Mouse (Mus musculus) ES-E14 (cell line): ENCODE measurements around the gene Ncoa5. TPM values are rescaled to one million over a fixed set of nuclear protein-coding genes. Genes with fewer than 3 reads are reported as not detected.

ENCODE experiments used
- DNase-seq: peaks from one replicate; pipeline ENCODE4 v3.0.0-alpha.2; 2013; ENCODE audit warnings: low read depth, low spot score
- H3K27ac ChIP-seq: 2 replicates; pipeline ENCODE4 v1.5.1; 2012; ENCODE audit warnings: low read depth, mild to moderate bottlenecking, low read length, moderate library complexity, mixed read lengths; ENCODE audit not compliant: poor library complexity, insufficient read depth, severe bottlenecking
- H3K36me3 ChIP-seq: 2 replicates; pipeline ENCODE4 v1.6.1; 2012; ENCODE audit warnings: mild to moderate bottlenecking, low read length, moderate library complexity, mixed read lengths; ENCODE audit not compliant: control insufficient read depth, poor library complexity, insufficient read depth, severe bottlenecking
- H3K4me1 ChIP-seq, 2 experiments: fragments of 150-350 bp in 1 of 2; sonication (generic) in 1 of 2; 2 replicates each; pipeline ENCODE4 v1.6.1; 2012; ENCODE audit warnings: low read length in 2 of 2, mild to moderate bottlenecking in 1 of 2, mixed read lengths in 1 of 2; ENCODE audit not compliant: control insufficient read depth in 2 of 2, insufficient read depth in 2 of 2, poor library complexity in 1 of 2
- H3K4me3 ChIP-seq, 2 experiments: fragments of 150-350 bp in 1 of 2; sonication (generic) in 1 of 2; 2 replicates each; pipeline ENCODE4 v1.5.1; 2012; ENCODE audit warnings: low read length in 2 of 2, low read depth in 1 of 2, mild to moderate bottlenecking in 1 of 2, mixed read lengths in 1 of 2; ENCODE audit not compliant: insufficient read depth in 1 of 2, poor library complexity in 1 of 2, severe bottlenecking in 1 of 2
- H3K9ac ChIP-seq: 2 replicates; pipeline ENCODE4 v1.6.1; 2012; ENCODE audit warnings: low read depth, mild to moderate bottlenecking, low read length, mixed read lengths; ENCODE audit not compliant: poor library complexity, insufficient read depth, severe bottlenecking
- H3K9me3 ChIP-seq: fragments of 150-350 bp; sonication (generic); 2 replicates; pipeline ENCODE4 v1.6.1; 2012; ENCODE audit warnings: low read depth, mild to moderate bottlenecking, low read length; ENCODE audit not compliant: control insufficient read depth, insufficient read depth
- CHD2 ChIP-seq: IDR thresholded peaks from 2 replicates; pipeline ENCODE4 v1.6.1; 2014; ENCODE audit warnings: mild to moderate bottlenecking, low read depth, low read length, inconsistent platforms
- HCFC1 ChIP-seq: IDR thresholded peaks from 2 replicates; pipeline ENCODE4 v1.6.1; 2012; ENCODE audit warnings: low read length, inconsistent platforms, borderline replicate concordance; ENCODE audit not compliant: insufficient read depth
- MAFK ChIP-seq: IDR thresholded peaks from 2 replicates; pipeline ENCODE4 v1.6.1; 2014; ENCODE audit warnings: mild to moderate bottlenecking, low read depth, low read length, inconsistent platforms; ENCODE audit not compliant: insufficient read depth
- ZC3H11A ChIP-seq: IDR thresholded peaks from 2 replicates; pipeline ENCODE4 v1.6.1; 2012; ENCODE audit warnings: low read depth, mild to moderate bottlenecking, inconsistent platforms, low read length, borderline replicate concordance
- ZNF384 ChIP-seq: IDR thresholded peaks from 2 replicates; pipeline ENCODE4 v1.6.1; 2012; ENCODE audit warnings: low read depth, low read length, inconsistent platforms
- in situ Hi-C, 2 experiments: fragments of 600-800 bp; cut with MboI; formaldehyde crosslinking; loops; one replicate each; pipeline ENCODE4 v1.15.1; 2025; ENCODE audit warnings: low sequenced_read_pairs in 2 of 2, inconsistent platforms in 1 of 2; ENCODE audit not compliant: unreplicated experiment in 2 of 2
- total RNA-seq: library from RNA; depleted of rRNA; stranded (reverse); fragments of 300-350 nt; gene quantifications from 2 replicates; pipeline ENCODE4 v1.2.3, GENCODE M21; 2012

Ncoa5 gene
- total RNA-seq, 1 experiment = 26.0 TPM

DNA sequence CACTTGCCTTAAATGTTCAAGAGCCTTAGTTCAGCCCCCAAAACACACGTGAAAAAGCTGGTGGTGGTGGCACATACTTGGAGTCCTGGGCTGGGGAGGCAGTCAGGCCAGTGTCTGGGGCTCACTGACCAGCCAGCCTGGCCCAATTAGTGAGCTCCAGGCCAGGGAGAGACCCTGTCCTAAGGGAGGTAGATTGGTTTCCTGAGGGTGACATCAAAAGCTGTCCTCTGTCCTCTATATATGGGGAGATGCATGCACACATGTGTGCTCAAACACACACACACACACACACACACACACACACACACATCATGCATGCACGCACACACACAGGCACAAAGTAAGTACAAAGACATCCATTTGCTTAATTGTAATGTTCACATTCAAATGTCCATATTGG lies 9.1 kb upstream of the Ncoa5 start:
- TF ChIP-seq CHD2 (no peak), MAFK (no peak), ZNF384 (no peak), ZC3H11A (no peak), HCFC1 (no peak)

DNA sequence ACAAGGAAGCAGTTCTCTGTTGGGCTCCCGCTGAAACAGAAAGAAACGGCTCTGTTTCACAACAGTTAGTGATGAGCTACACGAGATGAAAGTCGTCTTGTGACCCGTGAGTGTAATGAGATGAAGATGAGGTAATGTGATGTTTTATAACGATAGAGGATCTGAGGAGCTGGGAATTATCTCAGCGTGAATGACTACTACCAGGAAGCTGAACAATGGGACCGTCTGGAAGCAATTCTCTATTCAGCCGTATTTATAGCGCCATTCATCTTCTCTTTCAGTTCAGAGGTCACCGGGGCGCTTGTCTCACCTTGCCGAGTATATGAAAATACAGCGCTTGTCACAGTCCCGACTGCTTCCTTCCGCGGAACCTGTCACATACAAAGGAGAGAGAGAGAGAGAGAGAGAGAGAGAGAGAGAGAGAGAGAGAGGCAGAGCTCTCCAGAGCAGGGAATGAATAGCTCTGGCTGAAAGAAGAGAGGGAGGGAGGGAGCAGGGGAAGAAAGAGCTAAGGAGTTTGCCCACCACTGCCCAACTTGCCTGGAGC lies 8.5 kb upstream of the Ncoa5 start:
- Histone ChIP-seq H3K9ac (no peak overlapping the region), H3K9me3 (no peaks in the 10 kb centered on the region), H3K4me3 (no peak overlapping the region), H3K27ac (no peak overlapping the region), H3K36me3 (no peaks in the 10 kb centered on the region), H3K4me1 (no peaks in the 10 kb centered on the region)
- in situ Hi-C loops = no loop called here
- no peak for TF ChIP-seq MAFK
- no peak for TF ChIP-seq ZC3H11A
- TF ChIP-seq ZNF384 = no peak
- DNase-seq = no peak

More for the DNA sequence above, 9.1 kb upstream of the Ncoa5 start:
- Histone ChIP-seq H3K27ac (no peak overlapping the region), H3K9me3 (no peaks in the 10 kb centered on the region), H3K9ac (no peak overlapping the region), H3K36me3 (no peaks in the 10 kb centered on the region), H3K4me3 (no peak overlapping the region), H3K4me1 (no peaks in the 10 kb centered on the region)
- in situ Hi-C loops = no loop called here
- no peak for DNase-seq

DNA sequence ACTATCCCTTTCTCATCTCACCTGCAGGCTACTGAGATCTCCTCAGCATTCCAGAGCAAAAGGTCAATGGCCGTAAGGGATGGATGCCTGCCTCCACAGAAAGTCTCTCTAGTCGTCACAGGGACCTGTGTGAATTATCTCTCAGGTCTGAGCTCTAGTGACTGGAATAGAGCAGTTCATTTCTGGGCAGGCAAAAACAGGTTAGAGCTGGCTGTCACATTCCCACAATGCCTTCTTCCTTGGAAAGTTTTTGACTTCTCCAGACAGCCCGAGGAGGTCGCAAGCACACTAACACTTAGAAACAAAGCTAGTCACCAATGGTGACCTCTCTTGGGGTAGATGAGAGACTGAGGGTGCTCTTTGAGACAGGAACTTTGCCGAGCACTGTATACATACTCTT lies 7.5 kb upstream of the Ncoa5 start:
- Histone ChIP-seq H3K36me3 (no peaks in the 10 kb centered on the region), H3K9me3 (no peaks in the 10 kb centered on the region), H3K4me1 (no peaks in the 10 kb centered on the region), H3K4me3 (no peak overlapping the region), H3K27ac (no peak overlapping the region), H3K9ac (no peak overlapping the region)
- in situ Hi-C loops = no loop called here
- no peak for DNase-seq
- no peak for TF ChIP-seq ZNF384
- no peak for TF ChIP-seq HCFC1
- no peak for TF ChIP-seq MAFK
- no peak for TF ChIP-seq CHD2
- TF ChIP-seq ZC3H11A = no peak

DNA sequence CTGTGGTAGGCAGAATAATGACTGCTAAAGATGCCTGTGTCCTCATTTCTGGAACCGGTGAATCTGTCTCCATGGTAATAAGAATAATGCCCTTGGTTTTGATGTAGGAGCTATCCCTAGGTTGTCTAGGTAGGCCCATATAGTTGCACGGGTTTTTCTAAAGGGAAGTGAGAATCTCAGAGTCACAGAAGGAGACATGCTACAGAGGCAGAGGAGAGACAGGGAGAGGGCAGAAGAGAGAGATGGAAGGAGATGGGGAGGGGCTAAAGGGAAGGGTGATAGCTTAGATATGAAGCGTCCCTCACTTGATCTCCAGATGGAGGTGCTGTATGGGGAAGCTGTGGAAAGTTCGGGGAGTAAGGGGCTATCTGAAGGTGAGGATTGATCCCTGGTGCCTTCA lies 2.7 kb upstream of the Ncoa5 start:
- peaks cover 0 to 5% of the 10 kb centered on the region in 2 experiments; a peak in 1 of 4 replicates for H3K4me1 ChIP-seq
- in situ Hi-C loops = no loop called here
- H3K36me3 ChIP-seq = no peaks in the 10 kb centered on the region
- TF ChIP-seq CHD2 (no peak), HCFC1 (no peak), ZC3H11A (no peak), MAFK (no peak), ZNF384 (no peak)
- DNase-seq = no peak
- no peak overlapping the region for H3K9ac ChIP-seq
- no peaks in the 10 kb centered on the region for H3K9me3 ChIP-seq
- H3K27ac ChIP-seq = no peak overlapping the region
- no peak overlapping the region for H3K4me3 ChIP-seq

DNA sequence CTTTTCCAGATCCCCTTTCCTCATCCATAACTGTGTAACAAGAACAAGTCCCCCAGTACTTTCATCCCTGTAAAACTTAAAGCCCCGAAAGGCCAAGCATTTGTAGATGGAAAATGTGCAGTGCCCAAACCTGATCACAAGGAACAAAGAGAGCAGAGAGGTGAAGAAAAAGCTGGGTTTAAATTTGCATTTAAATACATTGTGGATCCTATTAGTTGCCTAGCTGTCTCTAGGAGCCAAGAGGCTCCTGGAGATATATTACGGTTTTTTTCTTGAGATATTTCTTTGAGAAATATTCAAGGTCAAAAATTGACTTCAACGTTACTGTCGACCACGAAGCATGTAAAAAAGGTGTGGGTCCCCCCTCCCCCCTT lies 378 bp upstream of the Ncoa5 start:
- Histone ChIP-seq H3K9ac (no peak overlapping the region), H3K27ac (no peak overlapping the region), H3K9me3 (no peaks in the 10 kb centered on the region), H3K4me3 (peak overlapping the region in 1 of 2 experiments; percentile 59; a peak in 2 of 4 replicates), H3K4me1 (peaks cover 0 to 8% of the 10 kb centered on the region in 2 experiments; a peak in 3 of 4 replicates), H3K36me3 (no peaks in the 10 kb centered on the region)
- TF ChIP-seq ZC3H11A (no peak), ZNF384 (no peak), HCFC1 (no peak)
- no peak for DNase-seq
- in situ Hi-C loops = no loop called here
